Mouse (Mus musculus): ENCODE results near the gene Impg1. TPM values are rescaled to one million over a fixed set of nuclear protein-coding genes. Genes with fewer than 3 reads are reported as not detected.

The Impg1 gene
- polyA plus RNA-seq, 1 experiment from 2014 or later: not detected

DNA sequence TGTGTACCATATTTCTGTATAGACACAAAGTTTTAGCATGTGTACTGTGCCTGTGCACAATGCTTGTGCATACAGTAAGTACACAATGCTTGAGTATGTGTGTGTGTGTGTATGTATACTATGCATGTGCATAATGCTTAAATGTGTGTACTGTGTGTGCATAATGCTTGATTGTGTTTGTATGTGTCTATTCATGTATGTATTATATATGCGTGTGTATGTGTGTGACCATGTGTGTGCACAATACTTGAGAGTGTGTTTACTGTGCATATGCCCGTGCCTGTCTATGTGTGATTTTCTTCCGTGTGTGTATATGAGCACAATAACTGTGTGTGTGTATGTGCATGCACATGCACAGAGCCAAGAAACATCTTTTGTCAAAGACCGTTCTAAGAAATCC, 158.9 kb downstream of the Impg1 start:
- H3K27me3 ChIP-seq (replicated peaks): no peaks in the 10 kb centered on the region
- 73% methylated on average over 4 of the region's 4 CpGs for WGBS
- no peaks in the 10 kb centered on the region for H3K9me3 ChIP-seq
- H3K9ac ChIP-seq: no peak overlapping the region
- H3K36me3 ChIP-seq (replicated peaks): no peaks in the 10 kb centered on the region
- peak; percentile 73 for ATAC-seq (replicated peaks)
- H3K4me2 ChIP-seq: peak overlapping the region; percentile 42
- peak overlapping the region; percentile 59; the same call in 1 of the 2 replicates for H3K27ac ChIP-seq
- peak overlapping the region; percentile 26 for H3K4me3 ChIP-seq
- peaks cover 6% of the 10 kb centered on the region; the same call in 1 of the 2 replicates for H3K4me1 ChIP-seq

GRCm38 (mm10) chr9:80303518-80303917, 161.8 kb downstream of the Impg1 start:
- no peaks in the 10 kb centered on the region for H3K27me3 ChIP-seq (replicated peaks)
- H3K9ac ChIP-seq: no peak overlapping the region
- H3K4me3 ChIP-seq: no peak overlapping the region
- ATAC-seq (replicated peaks): no peak
- WGBS: 77% methylated on average over 4 of the region's 4 CpGs
- peaks cover 6% of the 10 kb centered on the region; the same call in 1 of the 2 replicates for H3K4me1 ChIP-seq
- H3K9me3 ChIP-seq: no peaks in the 10 kb centered on the region
- no peak overlapping the region for H3K27ac ChIP-seq
- no peaks in the 10 kb centered on the region for H3K36me3 ChIP-seq (replicated peaks)
- H3K4me2 ChIP-seq: no peak overlapping the region

GRCm38 (mm10) chr9:80299031-80299430, 166.2 kb downstream of the Impg1 start:
- no peaks in the 10 kb centered on the region for H3K27me3 ChIP-seq (replicated peaks)
- WGBS: 92% methylated on average over 9 of the region's 9 CpGs
- H3K9ac ChIP-seq: no peak overlapping the region
- no peaks in the 10 kb centered on the region for H3K4me1 ChIP-seq
- H3K4me2 ChIP-seq: no peak overlapping the region
- no peak overlapping the region for H3K27ac ChIP-seq
- H3K36me3 ChIP-seq (replicated peaks): no peaks in the 10 kb centered on the region
- no peak for ATAC-seq (replicated peaks)
- no peaks in the 10 kb centered on the region for H3K9me3 ChIP-seq
- no peak overlapping the region for H3K4me3 ChIP-seq

DNA sequence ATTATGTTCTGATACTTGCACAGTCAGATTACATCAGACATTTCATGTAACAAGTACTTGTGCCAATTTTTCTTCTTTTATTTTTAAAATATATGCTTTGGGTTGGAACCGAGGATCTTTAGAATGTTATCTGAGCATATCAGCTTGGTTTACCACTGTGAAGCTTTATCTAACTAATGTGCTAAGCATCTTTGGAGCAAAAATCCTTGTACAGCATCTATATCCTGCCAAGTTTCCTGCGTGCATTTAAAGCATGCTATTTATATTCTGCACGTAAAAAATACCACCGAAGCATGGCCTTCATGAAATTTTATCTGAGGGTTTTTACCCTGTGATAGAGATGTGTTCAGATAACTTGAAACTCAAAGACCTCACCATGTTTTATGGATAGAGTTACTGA, 169.2 kb downstream of the Impg1 start:
- Histone ChIP-seq H3K27me3 (replicated peaks) (no peaks in the 10 kb centered on the region), H3K4me2 (no peak overlapping the region), H3K36me3 (replicated peaks) (0 out of 2 replicates have a peak, but pooled peaks cover 7% of the 10 kb centered on the region), H3K4me1 (no peaks in the 10 kb centered on the region), H3K4me3 (no peak overlapping the region), H3K27ac (no peak overlapping the region), H3K9me3 (no peaks in the 10 kb centered on the region), H3K9ac (no peak overlapping the region)
- ATAC-seq (replicated peaks): no peak
- WGBS: 72% methylated on average over 4 of the region's 4 CpGs

DNA sequence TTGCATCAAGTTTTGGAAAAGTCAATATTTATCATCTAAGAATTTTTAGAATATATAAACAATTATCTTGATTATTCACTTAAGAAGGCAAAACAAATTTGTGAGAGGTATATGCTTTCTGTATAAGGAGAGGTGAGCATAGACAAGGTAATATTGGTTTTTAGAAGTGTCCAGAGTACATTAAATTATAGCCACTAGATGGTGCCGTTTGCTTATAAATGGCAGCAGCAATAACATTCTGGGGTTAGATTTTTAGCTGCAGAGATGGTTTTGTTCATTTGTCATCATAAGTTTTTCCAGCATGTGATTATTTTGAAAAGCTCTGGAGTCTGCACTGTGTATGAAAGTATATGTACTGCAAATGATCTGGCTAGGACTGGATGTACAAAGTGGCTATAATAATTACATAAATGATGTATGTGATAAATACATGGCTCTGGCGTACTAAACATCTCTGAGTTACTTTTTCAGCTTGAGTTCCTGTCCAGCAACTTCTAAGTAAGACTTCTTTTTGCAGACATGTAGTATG, 172.2 kb downstream of the Impg1 start:
- Histone ChIP-seq H3K36me3 (replicated peaks) (0 out of 2 replicates have a peak, but pooled peaks cover 7% of the 10 kb centered on the region), H3K4me1 (no peaks in the 10 kb centered on the region), H3K9me3 (no peaks in the 10 kb centered on the region), H3K4me2 (no peak overlapping the region), H3K4me3 (no peak overlapping the region), H3K27me3 (replicated peaks) (no peaks in the 10 kb centered on the region), H3K27ac (no peak overlapping the region), H3K9ac (no peak overlapping the region)
- 0 out of 2 replicates have a peak, but pooled peaks have one; percentile 42 for ATAC-seq (replicated peaks)
- 57% methylated on average over 2 of the region's 2 CpGs for WGBS

- ATAC-seq (replicated peaks): no peak
- no peak overlapping the region for H3K4me3 ChIP-seq
Measured at GRCm38 (mm10) chr9:80286845-80287244, 178.4 kb downstream of the Impg1 start.

GRCm38 (mm10) chr9:80284539-80285174, 180.6 kb downstream of the Impg1 start:
- H3K27ac ChIP-seq: no peak overlapping the region
- H3K9ac ChIP-seq: no peak overlapping the region
- no peak overlapping the region for H3K4me3 ChIP-seq
- no peaks in the 10 kb centered on the region for H3K9me3 ChIP-seq
- no peak for ATAC-seq (replicated peaks)
- H3K4me2 ChIP-seq: no peak overlapping the region
- no peaks in the 10 kb centered on the region for H3K4me1 ChIP-seq
- 86% methylated on average over 2 of the region's 2 CpGs for WGBS
- H3K36me3 ChIP-seq (replicated peaks): no peaks in the 10 kb centered on the region
- H3K27me3 ChIP-seq (replicated peaks): no peaks in the 10 kb centered on the region

More at GRCm38 (mm10) chr9:80286845-80287244, 178.4 kb downstream of the Impg1 start:
- Histone ChIP-seq H3K27me3 (replicated peaks) (no peaks in the 10 kb centered on the region), H3K36me3 (replicated peaks) (0 out of 2 replicates have a peak, but pooled peaks cover 2% of the 10 kb centered on the region), H3K4me2 (no peak overlapping the region), H3K4me1 (no peaks in the 10 kb centered on the region), H3K9me3 (no peaks in the 10 kb centered on the region), H3K9ac (no peak overlapping the region), H3K27ac (no peak overlapping the region)
- WGBS: 92% methylated on average over 7 of the region's 7 CpGs

GRCm38 (mm10) chr9:80282426-80282825, 182.9 kb downstream of the Impg1 start:
- Histone ChIP-seq H3K27me3 (replicated peaks) (no peaks in the 10 kb centered on the region), H3K9me3 (no peaks in the 10 kb centered on the region), H3K4me1 (no peaks in the 10 kb centered on the region), H3K27ac (no peak overlapping the region), H3K4me3 (no peak overlapping the region), H3K4me2 (no peak overlapping the region), H3K36me3 (replicated peaks) (no peaks in the 10 kb centered on the region), H3K9ac (no peak overlapping the region)
- 95% methylated on average over 3 of the region's 3 CpGs for WGBS
- ATAC-seq (replicated peaks): no peak

DNA sequence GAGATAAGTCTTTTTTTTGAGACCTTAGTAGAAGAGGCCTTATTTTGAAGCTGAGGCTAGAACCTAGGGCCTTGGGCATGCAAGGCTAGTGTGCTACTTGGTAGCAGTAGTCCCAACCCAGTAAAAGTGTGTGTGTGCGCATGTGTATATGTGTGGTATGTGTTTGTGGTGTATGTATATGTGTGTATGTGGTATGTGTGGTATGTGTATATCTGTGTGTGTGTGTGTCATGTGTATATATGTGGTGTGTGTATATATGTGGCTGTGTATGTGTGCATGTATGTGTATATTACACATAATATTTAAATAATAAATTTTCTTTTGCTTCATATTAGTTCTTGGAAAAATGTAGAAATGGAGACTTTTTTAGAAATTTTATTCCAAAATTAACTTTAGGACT, 184.6 kb downstream of the Impg1 start:
- 100% methylated on average over 1 of the region's 1 CpGs for WGBS
- ATAC-seq (replicated peaks): no peak
- no peaks in the 10 kb centered on the region for H3K36me3 ChIP-seq (replicated peaks)
- H3K4me1 ChIP-seq: no peaks in the 10 kb centered on the region
- H3K9ac ChIP-seq: no peak overlapping the region
- H3K27me3 ChIP-seq (replicated peaks): no peaks in the 10 kb centered on the region
- H3K9me3 ChIP-seq: no peaks in the 10 kb centered on the region
- H3K27ac ChIP-seq: no peak overlapping the region
- H3K4me3 ChIP-seq: no peak overlapping the region
- no peak overlapping the region for H3K4me2 ChIP-seq

DNA sequence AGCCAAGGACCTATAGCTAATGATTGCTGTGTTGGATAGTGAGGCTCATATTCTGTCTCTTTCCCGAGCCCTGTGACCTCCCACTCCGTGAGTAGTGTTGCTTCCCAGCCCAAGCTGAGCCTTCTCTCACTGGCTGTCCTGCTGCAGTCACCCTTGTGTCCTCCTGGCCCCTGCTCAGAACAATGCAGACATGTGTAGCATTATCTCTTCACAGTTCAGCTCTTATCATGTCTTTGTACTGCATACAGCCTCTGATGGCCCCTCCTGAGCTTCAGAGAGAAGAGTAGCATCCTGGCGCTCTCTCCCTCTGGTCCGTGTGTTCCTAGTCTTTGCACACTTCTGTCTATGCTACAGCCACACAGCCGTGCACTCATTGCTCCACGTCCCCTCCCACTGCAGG, 187.5 kb downstream of the Impg1 start:
- Histone ChIP-seq H3K4me2 (no peak overlapping the region), H3K4me1 (no peaks in the 10 kb centered on the region), H3K27ac (no peak overlapping the region), H3K27me3 (replicated peaks) (no peaks in the 10 kb centered on the region), H3K9ac (no peak overlapping the region), H3K4me3 (no peak overlapping the region), H3K36me3 (replicated peaks) (no peaks in the 10 kb centered on the region), H3K9me3 (no peaks in the 10 kb centered on the region)
- 73% methylated on average over 6 of the region's 6 CpGs for WGBS
- no peak for ATAC-seq (replicated peaks)

DNA sequence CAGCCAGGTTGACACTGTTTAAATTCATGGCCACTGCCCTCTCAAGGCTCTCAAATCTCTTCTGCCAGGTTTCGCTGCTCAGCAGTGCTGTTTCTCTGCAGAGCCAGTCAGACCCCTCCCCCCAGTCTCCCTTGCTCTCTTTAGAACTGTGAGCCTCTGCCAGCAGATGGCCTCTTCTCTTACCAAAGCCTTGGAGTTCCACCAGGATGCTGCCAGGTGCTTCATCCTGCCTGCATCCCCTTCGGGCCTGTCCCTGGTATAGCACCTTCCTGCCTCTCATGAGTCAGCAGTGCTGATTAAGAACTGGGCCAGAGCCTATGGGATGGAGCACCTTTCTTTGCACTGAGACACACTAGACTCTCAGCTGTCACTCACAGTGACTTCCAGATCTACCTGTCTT, 188.1 kb downstream of the Impg1 start:
- WGBS: 39% methylated on average over 2 of the region's 2 CpGs
- H3K27me3 ChIP-seq (replicated peaks): no peaks in the 10 kb centered on the region
- H3K4me1 ChIP-seq: no peaks in the 10 kb centered on the region
- ATAC-seq (replicated peaks): no peak
- no peak overlapping the region for H3K4me2 ChIP-seq
- H3K4me3 ChIP-seq: no peak overlapping the region
- no peaks in the 10 kb centered on the region for H3K36me3 ChIP-seq (replicated peaks)
- H3K9ac ChIP-seq: no peak overlapping the region
- no peak overlapping the region for H3K27ac ChIP-seq
- no peaks in the 10 kb centered on the region for H3K9me3 ChIP-seq

- ATAC-seq (replicated peaks): no peak
Measured at GRCm38 (mm10) chr9:80275772-80276134, 189.5 kb downstream of the Impg1 start.

More at GRCm38 (mm10) chr9:80275772-80276134, 189.5 kb downstream of the Impg1 start:
- Histone ChIP-seq H3K9me3 (no peaks in the 10 kb centered on the region), H3K27me3 (replicated peaks) (no peaks in the 10 kb centered on the region), H3K36me3 (replicated peaks) (no peaks in the 10 kb centered on the region), H3K27ac (no peak overlapping the region), H3K4me1 (no peaks in the 10 kb centered on the region), H3K4me2 (no peak overlapping the region), H3K9ac (no peak overlapping the region), H3K4me3 (no peak overlapping the region)
- 97% methylated on average over 1 of the region's 1 CpGs for WGBS
